Mouse (Mus musculus): ENCODE data around the gene Ccdc85b. TPM values are rescaled to one million over a fixed set of nuclear protein-coding genes. Genes with fewer than 3 reads are reported as not detected.

The Ccdc85b gene
- polyA plus RNA-seq, 1 experiment from 2014 or later, result 8.5 TPM

- 65% methylated on average over 7 of the region's 7 CpGs for WGBS
- peak overlapping the region; percentile 60; the same call in 1 of the 2 replicates for H3K4me2 ChIP-seq (replicated peaks; ENCODE audit: low read depth, low read length)
- H3K9ac ChIP-seq (ENCODE audit: low read depth, low read length), result no peak overlapping the region; the same call in 1 of the 2 replicates
- no peak for ATAC-seq (ENCODE audit: low FRiP score, low TSS enrichment)
- no peak overlapping the region for H3K27ac ChIP-seq (ENCODE audit: low read depth, low read length)
- no peaks in the 10 kb centered on the region for H3K36me3 ChIP-seq (ENCODE audit: control insufficient read depth, insufficient read depth, low read length)
- no peaks in the 10 kb centered on the region for H3K9me3 ChIP-seq (ENCODE audit: control insufficient read depth, low read length)
- peaks cover 18% of the 10 kb centered on the region for H3K4me1 ChIP-seq (ENCODE audit: control insufficient read depth, insufficient read depth, low read length)
- no peak overlapping the region for H3K4me3 ChIP-seq (ENCODE audit: low read length)
- no peaks in the 10 kb centered on the region for H3K27me3 ChIP-seq (ENCODE audit: control insufficient read depth, insufficient read depth, low read length)
Observed at GRCm38 (mm10) chr19:5433951-5434350, 23.7 kb downstream of the Ccdc85b start.

- no peaks in the 10 kb centered on the region for H3K36me3 ChIP-seq (ENCODE audit: control insufficient read depth, insufficient read depth, low read length)
- H3K9ac ChIP-seq (ENCODE audit: low read depth, low read length), result peak overlapping the region; percentile 46
- peak; percentile 75 for ATAC-seq (ENCODE audit: low FRiP score, low TSS enrichment)
- H3K4me3 ChIP-seq (ENCODE audit: low read length), result peak overlapping the region; percentile 26
- peak overlapping the region; percentile 61 for H3K27ac ChIP-seq (ENCODE audit: low read depth, low read length)
- no peaks in the 10 kb centered on the region for H3K9me3 ChIP-seq (ENCODE audit: control insufficient read depth, low read length)
- WGBS, result 9% methylated on average over 16 of the region's 16 CpGs
- H3K27me3 ChIP-seq (ENCODE audit: control insufficient read depth, insufficient read depth, low read length), result no peaks in the 10 kb centered on the region
- H3K4me2 ChIP-seq (replicated peaks; ENCODE audit: low read depth, low read length), result peak overlapping the region; percentile 60
- peaks cover 18% of the 10 kb centered on the region for H3K4me1 ChIP-seq (ENCODE audit: control insufficient read depth, insufficient read depth, low read length)
Observed at GRCm38 (mm10) chr19:5432992-5433852, 24.5 kb downstream of the Ccdc85b start.

GRCm38 (mm10) chr19:5431911-5432464 lies 25.7 kb downstream of the Ccdc85b start:
- ATAC-seq (ENCODE audit: low FRiP score, low TSS enrichment), result no peak
- H3K27ac ChIP-seq (ENCODE audit: low read depth, low read length), result no peak overlapping the region

GRCm38 (mm10) chr19:5430408-5430807 lies 27.3 kb downstream of the Ccdc85b start:
- Histone ChIP-seq H3K9ac (ENCODE audit: low read depth, low read length) (no peak overlapping the region), H3K36me3 (ENCODE audit: control insufficient read depth, insufficient read depth, low read length) (peaks cover 15% of the 10 kb centered on the region), H3K9me3 (ENCODE audit: control insufficient read depth, low read length) (no peaks in the 10 kb centered on the region), H3K4me3 (ENCODE audit: low read length) (no peak overlapping the region), H3K27me3 (ENCODE audit: control insufficient read depth, insufficient read depth, low read length) (no peaks in the 10 kb centered on the region), H3K27ac (ENCODE audit: low read depth, low read length) (no peak overlapping the region), H3K4me1 (ENCODE audit: control insufficient read depth, insufficient read depth, low read length) (peaks cover 30% of the 10 kb centered on the region), H3K4me2 (replicated peaks; ENCODE audit: low read depth, low read length) (no peak overlapping the region)
- WGBS, result 100% methylated on average over 1 of the region's 1 CpGs
- no peak for ATAC-seq (ENCODE audit: low FRiP score, low TSS enrichment)

More at GRCm38 (mm10) chr19:5431911-5432464, 25.7 kb downstream of the Ccdc85b start:
- Histone ChIP-seq H3K27me3 (ENCODE audit: control insufficient read depth, insufficient read depth, low read length) (no peaks in the 10 kb centered on the region), H3K4me3 (ENCODE audit: low read length) (no peak overlapping the region), H3K9ac (ENCODE audit: low read depth, low read length) (no peak overlapping the region), H3K4me2 (replicated peaks; ENCODE audit: low read depth, low read length) (no peak overlapping the region), H3K9me3 (ENCODE audit: control insufficient read depth, low read length) (no peaks in the 10 kb centered on the region), H3K36me3 (ENCODE audit: control insufficient read depth, insufficient read depth, low read length) (peaks cover 3% of the 10 kb centered on the region), H3K4me1 (ENCODE audit: control insufficient read depth, insufficient read depth, low read length) (peaks cover 18% of the 10 kb centered on the region)
- 76% methylated on average over 4 of the region's 4 CpGs for WGBS

GRCm38 (mm10) chr19:5429806-5430205 lies 27.9 kb downstream of the Ccdc85b start:
- no peak overlapping the region for H3K9ac ChIP-seq (ENCODE audit: low read depth, low read length)
- 82% methylated on average over 8 of the region's 8 CpGs for WGBS

GRCm38 (mm10) chr19:5429219-5429618 lies 28.5 kb downstream of the Ccdc85b start:
- 88% methylated on average over 4 of the region's 4 CpGs for WGBS
- no peak overlapping the region for H3K4me3 ChIP-seq (ENCODE audit: low read length)
- no peaks in the 10 kb centered on the region for H3K27me3 ChIP-seq (ENCODE audit: control insufficient read depth, insufficient read depth, low read length)
- H3K36me3 ChIP-seq (ENCODE audit: control insufficient read depth, insufficient read depth, low read length), result peaks cover 15% of the 10 kb centered on the region
- peaks cover 30% of the 10 kb centered on the region for H3K4me1 ChIP-seq (ENCODE audit: control insufficient read depth, insufficient read depth, low read length)
- H3K9ac ChIP-seq (ENCODE audit: low read depth, low read length), result no peak overlapping the region
- no peak overlapping the region for H3K4me2 ChIP-seq (replicated peaks; ENCODE audit: low read depth, low read length)
- no peak overlapping the region for H3K27ac ChIP-seq (ENCODE audit: low read depth, low read length)
- no peaks in the 10 kb centered on the region for H3K9me3 ChIP-seq (ENCODE audit: control insufficient read depth, low read length)
- no peak for ATAC-seq (ENCODE audit: low FRiP score, low TSS enrichment)

More at GRCm38 (mm10) chr19:5429806-5430205, 27.9 kb downstream of the Ccdc85b start:
- ATAC-seq (ENCODE audit: low FRiP score, low TSS enrichment), result no peak
- Histone ChIP-seq H3K4me3 (ENCODE audit: low read length) (no peak overlapping the region), H3K4me1 (ENCODE audit: control insufficient read depth, insufficient read depth, low read length) (peaks cover 30% of the 10 kb centered on the region), H3K4me2 (replicated peaks; ENCODE audit: low read depth, low read length) (no peak overlapping the region), H3K27me3 (ENCODE audit: control insufficient read depth, insufficient read depth, low read length) (no peaks in the 10 kb centered on the region), H3K36me3 (ENCODE audit: control insufficient read depth, insufficient read depth, low read length) (peaks cover 15% of the 10 kb centered on the region), H3K27ac (ENCODE audit: low read depth, low read length) (no peak overlapping the region), H3K9me3 (ENCODE audit: control insufficient read depth, low read length) (no peaks in the 10 kb centered on the region)

- Histone ChIP-seq H3K27me3 (ENCODE audit: control insufficient read depth, insufficient read depth, low read length) (no peaks in the 10 kb centered on the region), H3K4me3 (ENCODE audit: low read length) (no peak overlapping the region), H3K36me3 (ENCODE audit: control insufficient read depth, insufficient read depth, low read length) (peaks cover 15% of the 10 kb centered on the region), H3K9ac (ENCODE audit: low read depth, low read length) (no peak overlapping the region), H3K4me2 (replicated peaks; ENCODE audit: low read depth, low read length) (no peak overlapping the region), H3K4me1 (ENCODE audit: control insufficient read depth, insufficient read depth, low read length) (peaks cover 28% of the 10 kb centered on the region), H3K27ac (ENCODE audit: low read depth, low read length) (no peak overlapping the region), H3K9me3 (ENCODE audit: control insufficient read depth, low read length) (no peaks in the 10 kb centered on the region)
- no peak for ATAC-seq (ENCODE audit: low FRiP score, low TSS enrichment)
- 85% methylated on average over 2 of the region's 2 CpGs for WGBS
Observed at GRCm38 (mm10) chr19:5428083-5428482, 29.6 kb downstream of the Ccdc85b start.

- H3K9ac ChIP-seq (ENCODE audit: low read depth, low read length), result peak overlapping the region; percentile 13; the same call in 1 of the 2 replicates
- ATAC-seq (ENCODE audit: low FRiP score, low TSS enrichment), result no peak
- H3K27ac ChIP-seq (ENCODE audit: low read depth, low read length), result no peak overlapping the region
- WGBS, result 91% methylated on average over 13 of the region's 13 CpGs
- peaks cover 26% of the 10 kb centered on the region for H3K36me3 ChIP-seq (ENCODE audit: control insufficient read depth, insufficient read depth, low read length)
- H3K4me1 ChIP-seq (ENCODE audit: control insufficient read depth, insufficient read depth, low read length), result peaks cover 25% of the 10 kb centered on the region
- peak overlapping the region; percentile 50 for H3K4me2 ChIP-seq (replicated peaks; ENCODE audit: low read depth, low read length)
- peak overlapping the region; percentile 93; the same call in 1 of the 2 replicates for H3K4me3 ChIP-seq (ENCODE audit: low read length)
- no peaks in the 10 kb centered on the region for H3K27me3 ChIP-seq (ENCODE audit: control insufficient read depth, insufficient read depth, low read length)
- H3K9me3 ChIP-seq (ENCODE audit: control insufficient read depth, low read length), result no peaks in the 10 kb centered on the region
Observed at GRCm38 (mm10) chr19:5426640-5427290, 30.9 kb downstream of the Ccdc85b start.

All from kidney, embryonic 14.5 days (tissue).